Mouse (Mus musculus) CD4-positive helper T cell, adult 2 months (primary cell): ENCODE data around the gene Asrgl1.
"Not testable (repeated sequence)": the region's sequence is repeated elsewhere in the genome, so short reads cannot be mapped to it uniquely, and the experiment has no call there.

Experiments used
- DNase-seq: peaks from one replicate; pipeline ENCODE4 v3.0.0-alpha.2; 2012; ENCODE audit warnings: low read depth, missing footprints, low spot score

Gene Asrgl1

GRCm38 (mm10) chr19:9135512-9136331, at the start of gene Asrgl1:
Asrgl1 (minus strand) TSS chr19:9135636.
- DNase-seq = peak; percentile 92

- no peak for DNase-seq
Measured at GRCm38 (mm10) chr19:9146214-9146613, 10.8 kb upstream of the Asrgl1 start.

GRCm38 (mm10) chr19:9143639-9144125, 8.2 kb upstream of the Asrgl1 start:
- DNase-seq = no peak

GRCm38 (mm10) chr19:9143230-9143629, 7.8 kb upstream of the Asrgl1 start:
- DNase-seq = no peak

GRCm38 (mm10) chr19:9140361-9140760, 4.9 kb upstream of the Asrgl1 start:
- DNase-seq = not testable (repeated sequence)

- DNase-seq = no peak
Measured at GRCm38 (mm10) chr19:9137159-9137558, 1.7 kb upstream of the Asrgl1 start.

GRCm38 (mm10) chr19:9134746-9135511, 507 bp downstream of the Asrgl1 start:
- peak; percentile 62 for DNase-seq

GRCm38 (mm10) chr19:9129996-9130395, 5.4 kb downstream of the Asrgl1 start:
- no peak for DNase-seq

- DNase-seq = no peak
Measured at GRCm38 (mm10) chr19:9128499-9129194, 6.8 kb downstream of the Asrgl1 start.

- not testable (repeated sequence) for DNase-seq
Measured at GRCm38 (mm10) chr19:9123986-9124385, 11.4 kb downstream of the Asrgl1 start.

- DNase-seq = no peak
Measured at GRCm38 (mm10) chr19:9122390-9122789, 13.0 kb downstream of the Asrgl1 start.

- no peak for DNase-seq
Measured at GRCm38 (mm10) chr19:9119655-9120425, 15.6 kb downstream of the Asrgl1 start.

GRCm38 (mm10) chr19:9117275-9117674, 18.2 kb downstream of the Asrgl1 start:
- DNase-seq = no peak

GRCm38 (mm10) chr19:9116268-9116667, 19.2 kb downstream of the Asrgl1 start:
- DNase-seq = peak; percentile 9

GRCm38 (mm10) chr19:9112043-9112442, 23.4 kb downstream of the Asrgl1 start:
- no peak for DNase-seq

- peak; percentile 79 for DNase-seq
Measured at GRCm38 (mm10) chr19:9110182-9110869, 25.1 kb downstream of the Asrgl1 start.

- peak; percentile 9 for DNase-seq
Measured at GRCm38 (mm10) chr19:9108536-9108935, 26.9 kb downstream of the Asrgl1 start.

- no peak for DNase-seq
Measured at GRCm38 (mm10) chr19:9107379-9107755, 28.1 kb downstream of the Asrgl1 start.

GRCm38 (mm10) chr19:9106751-9107378, 28.6 kb downstream of the Asrgl1 start:
- no peak for DNase-seq

GRCm38 (mm10) chr19:9106096-9106495, 29.3 kb downstream of the Asrgl1 start:
- no peak for DNase-seq
